Mouse (Mus musculus) R1 (cell line): ENCODE results near the gene Gm10837.
A peak's percentile ranks its signal among the peaks of the same experiment; 100 is the strongest.
"Not testable (repeated sequence)": the region's sequence is repeated elsewhere in the genome, so short reads cannot be mapped to it uniquely, and the experiment has no call there.

Experiments
- DNase-seq: peaks from one replicate; pipeline ENCODE4 v3.0.0-alpha.2; 2018; ENCODE audit warnings: low read depth, low spot score

The Gm10837 gene

DNA sequence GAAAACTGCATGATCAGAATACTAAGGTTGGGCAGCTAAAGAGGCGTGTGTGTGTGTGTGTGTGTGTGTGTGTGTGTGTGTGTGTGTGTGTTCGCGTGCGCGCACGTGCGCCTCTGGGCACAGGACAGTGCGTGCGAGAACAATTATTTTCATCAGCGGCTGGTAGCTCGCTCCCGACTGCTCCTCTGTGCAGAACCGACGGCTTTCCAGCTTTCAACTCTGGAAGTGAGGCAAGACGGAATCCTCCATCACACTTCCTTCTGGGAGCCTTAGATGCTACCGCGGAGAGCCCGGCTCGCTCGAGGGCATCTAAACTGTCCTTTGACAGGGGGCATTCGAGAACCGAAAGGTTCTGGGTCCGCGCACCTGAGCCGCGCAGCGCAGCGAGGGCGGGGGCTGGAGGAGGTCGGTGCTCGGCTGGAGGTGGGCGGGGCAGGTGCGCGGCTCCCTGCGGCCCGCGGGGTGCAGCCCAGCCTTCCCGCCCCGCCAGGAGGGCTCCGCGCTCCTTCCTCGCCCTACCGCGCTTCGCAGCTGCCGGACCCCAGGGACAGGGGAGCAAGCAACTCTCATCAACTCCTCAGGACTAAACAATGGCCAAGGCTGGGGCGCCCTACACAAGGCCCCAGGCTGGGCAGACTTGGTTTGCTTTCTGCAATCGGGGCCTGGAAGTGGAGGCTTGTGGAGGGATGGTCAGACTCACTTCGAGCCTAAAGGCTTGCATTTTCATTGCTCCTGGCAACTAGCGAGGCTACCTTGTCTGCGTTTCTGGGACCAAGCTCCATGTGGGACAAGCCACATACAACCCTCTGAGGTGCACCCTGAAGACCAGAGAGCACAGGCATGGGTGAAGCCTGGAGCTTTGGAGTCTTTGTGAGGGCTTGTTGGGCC lies at the start of gene Gm10837:
TSS of gene Gm10837 (plus strand) at position 146 of the 888 bp plus-strand sequence.
- peak; percentile 63 for DNase-seq

DNA sequence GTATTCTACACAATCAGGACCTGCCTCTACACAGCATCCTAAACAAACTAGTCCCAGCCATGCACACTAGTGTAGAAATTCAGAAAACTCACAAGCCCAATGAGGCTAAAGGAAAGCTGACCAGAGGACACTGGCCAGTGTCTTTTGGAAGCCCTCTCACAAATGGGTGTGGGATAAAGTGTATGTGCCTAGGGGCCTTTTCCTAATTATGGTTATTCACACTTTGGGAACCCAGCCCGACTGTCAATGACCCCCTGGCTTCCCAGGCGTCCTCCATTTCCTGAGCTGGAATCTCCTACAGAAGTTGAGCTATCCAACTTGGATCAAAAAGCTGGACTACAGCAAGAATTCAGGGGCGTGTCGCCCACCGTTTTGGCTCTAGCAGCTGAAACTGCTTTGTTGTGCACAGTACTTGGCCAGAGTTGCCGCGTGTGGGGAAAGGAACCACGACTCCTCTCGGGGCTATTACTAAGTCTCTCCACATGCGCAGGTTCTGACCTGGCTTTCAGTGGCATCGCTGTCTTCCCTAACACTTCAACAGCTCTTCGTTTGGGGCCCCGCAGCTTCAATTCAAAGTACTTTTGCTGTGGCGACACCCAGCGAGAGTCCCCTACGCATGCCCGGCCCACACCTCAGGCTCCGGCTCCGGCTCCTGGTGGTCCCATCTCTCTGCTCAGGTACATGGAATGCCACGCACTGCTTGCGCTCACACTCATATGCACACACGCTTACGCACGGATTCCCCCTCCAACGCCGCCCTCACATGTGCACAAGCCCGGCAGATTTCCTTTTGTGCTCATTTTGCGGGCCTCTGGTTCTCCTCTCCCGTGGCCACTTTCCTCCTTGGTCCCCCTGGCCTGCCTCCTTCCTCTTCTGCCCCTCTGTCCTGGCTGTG lies 40.5 kb upstream of the Gm10837 start:
- peak; percentile 71 for DNase-seq

DNA sequence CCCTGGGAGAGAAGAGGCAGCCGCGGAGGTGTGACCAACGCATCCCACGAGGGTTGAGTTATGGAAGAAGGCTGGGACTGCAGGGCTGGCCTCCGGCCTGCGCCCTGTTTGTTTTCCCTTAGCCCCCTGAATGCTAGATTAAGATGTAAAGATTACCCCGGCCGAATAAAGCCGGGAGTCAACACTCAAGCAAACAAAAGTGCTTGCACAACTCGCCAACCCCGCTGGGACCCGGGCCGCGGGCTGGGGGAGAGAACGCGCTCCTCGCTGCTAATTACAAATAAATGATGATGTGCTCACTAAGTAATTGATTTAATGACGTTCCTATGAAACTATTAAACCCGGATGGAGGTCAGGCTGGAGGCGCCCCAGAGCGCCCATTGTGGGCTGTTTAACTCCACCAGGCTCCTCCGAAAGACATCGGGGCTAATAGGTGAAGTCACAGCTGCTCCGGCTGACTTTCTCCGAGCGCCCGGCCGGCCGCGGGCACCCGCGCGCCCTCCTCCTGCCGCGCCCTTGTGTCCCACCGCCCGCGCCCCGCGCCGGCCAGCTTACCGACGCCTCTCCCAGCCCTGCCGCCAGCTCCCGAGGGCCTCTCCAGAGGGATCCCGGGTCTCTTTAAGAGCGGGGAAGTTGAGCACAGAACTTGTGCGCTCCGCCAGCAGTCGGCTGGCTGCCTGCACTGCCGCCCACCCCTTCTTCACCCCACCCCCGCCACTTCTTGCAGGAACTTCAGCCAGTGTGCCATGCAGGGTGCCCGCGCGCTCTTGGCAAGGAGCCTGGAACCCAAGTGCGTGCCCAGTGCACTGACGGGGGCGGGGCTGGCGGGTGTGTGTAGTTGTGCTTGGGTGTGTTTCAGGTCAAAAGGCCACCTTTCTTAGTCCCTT lies 39.6 kb upstream of the Gm10837 start, which contains the start of gene Gm5089:
TSS of gene Gm5089 (minus strand) at position 620 of the 887 bp plus-strand sequence.
- DNase-seq = peak; percentile 57

DNA sequence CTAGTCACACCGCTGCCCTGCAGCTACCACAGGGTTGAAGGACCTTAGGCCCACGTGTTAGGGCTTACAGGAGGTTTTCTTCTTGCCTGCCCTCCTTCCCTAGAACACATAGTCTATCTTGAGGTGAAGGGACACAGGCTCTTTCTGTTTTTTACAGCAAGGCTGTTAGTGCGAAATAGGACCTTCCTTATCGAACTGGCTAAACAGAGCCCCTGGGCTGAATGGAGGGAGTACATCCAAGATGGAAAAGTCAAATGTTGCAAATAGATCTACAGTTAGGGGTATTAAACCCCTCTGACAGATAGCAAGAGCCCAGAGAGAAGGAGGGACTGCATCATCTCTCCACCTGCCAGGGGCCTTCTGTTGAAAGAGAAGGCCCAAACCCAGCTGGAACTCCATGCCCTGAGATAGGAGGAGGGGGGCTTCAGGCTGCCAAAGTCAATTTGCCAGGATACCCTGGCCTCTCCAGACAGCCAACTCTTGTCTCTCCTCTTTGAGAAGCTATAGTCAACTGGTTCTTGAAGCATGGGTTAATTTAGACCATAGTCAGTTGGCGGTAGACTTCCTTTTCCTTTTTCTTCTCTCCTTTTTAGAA lies 38.7 kb upstream of the Gm10837 start:
- DNase-seq = no peak

DNA sequence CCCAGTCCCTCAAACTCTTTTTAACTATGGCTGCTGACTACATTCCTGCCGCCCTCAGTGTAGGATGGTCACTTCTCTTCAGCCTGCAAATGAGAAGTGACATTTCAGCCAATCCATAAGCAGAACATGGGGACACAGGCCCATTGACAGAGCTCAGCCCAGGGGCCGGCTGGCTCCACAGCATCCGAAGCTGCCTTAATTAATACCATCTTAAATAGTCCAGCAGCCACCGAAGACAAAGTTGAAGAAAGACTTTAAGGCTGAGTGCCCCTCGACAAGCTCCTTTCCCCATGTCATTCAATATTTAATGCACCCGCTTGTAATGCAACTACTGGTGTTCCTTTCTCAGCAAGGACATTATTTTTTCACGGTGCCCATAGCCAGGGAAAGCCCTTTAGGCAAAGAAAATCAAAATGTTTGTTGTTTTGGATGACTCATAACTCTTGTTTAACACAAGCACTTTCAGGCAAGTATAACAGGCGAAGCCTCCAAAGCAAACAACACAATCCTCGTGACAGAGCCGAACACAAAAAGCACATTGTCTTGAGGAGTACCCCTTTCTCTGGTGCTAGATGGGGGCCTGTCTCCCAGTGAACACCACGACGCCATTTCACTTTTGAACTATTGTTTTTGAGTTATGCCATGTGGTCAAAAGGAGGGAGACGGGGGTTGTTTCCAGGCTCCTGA lies 37.5 kb upstream of the Gm10837 start:
- DNase-seq = no peak

DNA sequence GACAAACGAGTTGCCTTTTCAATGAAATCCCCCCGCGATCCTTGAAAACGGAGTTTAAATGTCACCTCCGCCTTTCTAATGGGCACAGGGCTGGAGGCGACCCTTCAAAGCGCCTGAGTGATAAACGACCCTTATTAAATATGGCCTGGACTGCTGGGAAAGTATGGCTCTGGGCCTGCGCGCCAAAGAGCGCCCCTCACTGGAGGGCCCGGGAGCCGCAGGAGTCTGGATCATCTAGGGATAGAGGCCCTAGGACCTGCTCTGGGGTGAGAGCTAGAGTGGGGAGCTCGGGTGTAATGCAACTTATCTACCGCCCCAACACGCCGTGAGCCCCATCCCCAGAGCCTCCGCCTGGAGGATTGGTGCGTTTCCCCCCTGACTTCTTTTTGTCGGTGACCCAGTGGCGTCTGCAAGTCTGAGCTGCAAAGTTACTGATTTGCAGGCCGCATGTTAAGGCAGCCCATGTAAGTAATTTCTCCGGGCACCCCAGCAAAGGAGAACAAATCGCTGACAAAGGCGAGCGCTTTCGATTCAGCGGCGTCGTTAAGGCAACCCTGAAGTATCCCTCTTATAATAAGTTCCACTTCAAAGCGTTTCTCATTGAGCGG lies 36.9 kb upstream of the Gm10837 start:
- DNase-seq = peak; percentile 69

DNA sequence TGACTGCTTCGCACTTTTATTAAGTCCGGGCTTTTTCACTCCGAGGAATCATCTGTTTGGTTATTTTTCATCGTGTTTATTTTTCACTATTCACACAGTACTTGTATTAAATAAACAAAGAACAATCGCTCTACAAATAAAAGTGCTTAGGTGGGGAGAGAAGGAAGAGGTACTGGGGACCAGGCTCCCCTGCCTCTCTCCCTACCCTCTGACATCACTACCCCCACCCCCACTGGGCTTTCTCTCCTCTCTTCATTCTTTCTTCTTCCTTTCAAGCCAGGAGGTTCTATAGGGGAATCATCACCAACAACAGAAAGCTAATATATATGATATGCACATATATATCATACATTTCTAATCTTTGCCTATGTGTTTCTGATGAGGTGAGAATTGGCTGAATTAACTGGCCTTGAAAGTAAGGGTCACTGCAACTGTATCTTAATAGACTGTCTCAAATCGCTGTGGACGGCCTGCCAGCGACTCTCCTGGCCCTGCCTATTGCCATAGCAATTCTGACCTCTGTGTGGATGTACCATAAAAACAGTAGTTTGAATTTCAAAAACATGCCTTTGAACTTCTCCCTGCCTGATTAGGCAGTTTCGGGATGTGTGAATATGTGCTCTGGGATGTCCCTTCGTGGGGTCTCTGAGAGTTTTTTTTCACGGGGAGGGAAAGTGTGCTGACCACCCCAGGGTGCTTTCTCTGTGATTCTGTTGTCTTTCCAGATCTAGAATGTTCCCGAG lies 36.2 kb upstream of the Gm10837 start:
- DNase-seq = no peak

DNA sequence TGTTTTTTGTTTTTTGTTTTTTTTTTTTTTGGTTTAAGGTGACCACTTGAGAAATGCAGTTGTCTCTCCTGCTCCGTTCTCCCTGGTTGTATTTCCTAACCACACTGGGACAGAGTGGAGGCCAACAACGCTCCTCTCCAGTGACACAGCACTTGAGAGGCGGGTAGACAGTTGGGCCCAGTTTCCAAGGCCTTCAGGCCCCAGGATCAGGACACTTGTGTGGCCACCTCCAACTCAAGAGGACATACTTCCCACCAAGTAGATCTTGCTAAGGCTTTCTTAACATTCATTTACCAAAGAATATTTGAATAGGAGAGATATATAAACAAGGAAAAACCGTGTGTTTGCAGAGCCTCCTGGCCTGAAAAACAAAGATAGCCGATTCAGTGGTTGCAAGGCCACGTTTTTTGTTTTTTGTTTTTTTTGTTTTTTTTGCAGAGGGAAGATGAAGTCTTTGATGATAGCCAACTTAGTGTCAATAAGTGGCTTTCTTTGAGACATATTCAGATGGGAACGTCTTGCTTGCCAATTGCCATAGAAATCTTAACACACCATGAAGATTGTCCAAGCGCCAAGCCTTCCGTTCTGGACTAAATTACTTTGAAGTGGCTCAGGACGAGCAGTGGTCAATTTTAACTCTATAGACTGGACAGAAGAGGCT lies 35.4 kb upstream of the Gm10837 start:
- no peak for DNase-seq

DNA sequence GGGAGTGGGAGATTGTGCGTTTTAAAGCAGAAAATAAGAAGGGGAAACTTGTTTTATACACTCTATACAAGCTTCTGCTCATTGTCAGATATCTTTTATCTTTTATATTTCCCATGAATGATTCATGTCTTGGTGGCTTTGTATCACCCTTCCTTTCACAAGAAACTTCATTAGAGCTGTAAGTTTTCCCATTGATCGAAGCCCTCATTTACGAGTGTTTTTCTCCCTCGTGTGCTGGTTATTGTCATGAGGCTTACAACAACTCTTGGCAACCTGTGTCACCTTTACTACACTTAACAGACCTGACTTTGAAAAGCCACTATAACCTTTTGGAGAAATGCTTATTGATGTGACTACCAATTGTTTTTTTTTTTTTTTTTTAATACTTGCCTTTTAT lies 34.8 kb upstream of the Gm10837 start:
- no peak for DNase-seq

DNA sequence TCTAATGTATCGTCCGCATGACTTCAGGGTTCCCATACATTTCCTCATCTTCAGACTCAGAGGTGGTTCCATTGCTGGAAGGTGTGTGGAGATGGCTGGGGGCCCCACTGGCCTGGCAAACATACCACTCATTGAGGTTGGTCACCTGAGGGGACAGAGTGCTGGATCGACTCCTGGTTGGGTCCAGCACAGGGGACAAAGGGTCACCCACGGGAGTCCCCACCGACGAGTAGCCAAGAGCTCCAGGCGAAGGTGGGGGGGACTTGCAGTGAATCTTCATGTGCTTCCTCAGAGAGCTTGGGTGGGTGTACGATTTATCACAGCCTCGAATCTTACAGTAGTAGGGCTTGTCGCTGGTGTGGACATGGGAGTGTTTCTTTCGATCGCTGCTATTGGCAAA lies 31.1 kb upstream of the Gm10837 start:
- DNase-seq = not testable (repeated sequence)

DNA sequence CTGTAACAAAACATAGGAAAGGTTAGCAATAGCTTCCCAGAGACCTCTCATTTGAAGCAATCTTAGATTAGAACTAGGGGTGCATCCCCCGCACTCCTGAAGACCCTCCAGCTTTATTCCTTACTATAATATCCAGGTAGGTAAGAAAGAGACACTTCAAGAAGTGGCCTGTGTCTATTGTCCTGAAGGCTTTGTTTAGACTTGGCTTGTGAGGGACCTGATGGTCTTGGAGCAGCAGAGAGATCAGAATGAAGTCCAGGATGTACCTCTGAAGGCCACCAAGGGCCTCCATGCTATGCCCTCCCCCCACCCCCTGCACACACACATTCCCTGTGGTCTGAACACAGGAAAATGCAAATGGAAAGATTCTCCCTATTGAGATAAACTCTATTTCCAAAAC lies 30.6 kb upstream of the Gm10837 start:
- DNase-seq = no peak

DNA sequence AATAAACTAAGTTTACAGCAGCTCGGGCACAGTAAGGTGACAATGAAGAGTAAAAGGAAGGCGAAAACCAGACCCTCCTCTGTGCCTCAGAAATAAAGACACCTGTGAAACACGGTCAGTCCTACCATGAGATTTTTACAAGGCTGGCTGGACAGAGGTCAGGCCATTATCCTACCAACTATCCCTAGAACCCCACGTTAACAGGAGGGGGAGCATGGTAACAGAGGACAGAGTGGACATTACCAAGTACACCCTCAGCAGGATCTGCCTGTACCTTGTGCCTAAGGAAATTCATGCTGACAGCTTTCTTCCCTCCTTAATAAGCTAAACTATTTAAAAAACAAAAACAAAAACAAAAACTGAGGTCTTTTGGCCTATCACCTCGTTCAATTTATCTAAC lies 30.2 kb upstream of the Gm10837 start:
- no peak for DNase-seq

DNA sequence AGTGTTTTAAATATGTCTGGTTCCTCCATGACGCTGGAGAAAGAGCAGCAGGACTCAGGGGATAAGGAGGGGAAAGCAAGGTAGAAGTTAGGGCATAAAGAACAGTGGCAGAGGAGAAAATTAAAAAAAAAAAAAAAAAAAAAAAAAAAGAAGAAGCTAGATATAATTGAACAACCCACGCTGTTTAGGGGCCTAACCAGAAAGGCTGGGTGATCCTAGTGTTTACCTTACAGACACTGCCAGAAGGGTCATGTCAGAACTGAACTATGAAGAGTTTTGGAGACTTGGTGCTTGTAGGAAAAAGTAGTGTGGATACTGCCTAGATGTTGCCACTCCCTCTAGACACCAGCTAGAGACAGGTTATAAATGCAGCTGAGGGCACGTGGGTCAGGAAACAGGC lies 28.9 kb upstream of the Gm10837 start:
- no peak for DNase-seq

DNA sequence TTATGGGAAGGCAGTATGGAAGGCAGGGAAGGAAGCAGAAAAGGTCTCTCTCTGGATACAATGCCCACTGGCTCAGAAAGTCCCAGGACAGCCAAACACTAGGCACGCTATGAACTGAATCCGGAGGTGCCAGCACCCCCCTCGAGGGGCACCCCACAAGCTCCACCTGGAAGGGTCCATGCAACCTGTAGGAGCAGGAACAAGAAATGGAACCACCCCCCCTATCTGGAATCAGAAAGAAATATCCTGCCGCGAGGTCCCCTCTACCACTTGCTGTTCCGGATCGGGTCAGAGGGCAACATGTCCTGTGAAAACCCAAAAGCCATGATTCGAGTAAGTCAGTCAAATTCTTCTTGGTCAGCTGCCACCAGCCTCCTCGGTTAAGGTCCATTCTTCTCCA lies 28.4 kb upstream of the Gm10837 start:
- no peak for DNase-seq

DNA sequence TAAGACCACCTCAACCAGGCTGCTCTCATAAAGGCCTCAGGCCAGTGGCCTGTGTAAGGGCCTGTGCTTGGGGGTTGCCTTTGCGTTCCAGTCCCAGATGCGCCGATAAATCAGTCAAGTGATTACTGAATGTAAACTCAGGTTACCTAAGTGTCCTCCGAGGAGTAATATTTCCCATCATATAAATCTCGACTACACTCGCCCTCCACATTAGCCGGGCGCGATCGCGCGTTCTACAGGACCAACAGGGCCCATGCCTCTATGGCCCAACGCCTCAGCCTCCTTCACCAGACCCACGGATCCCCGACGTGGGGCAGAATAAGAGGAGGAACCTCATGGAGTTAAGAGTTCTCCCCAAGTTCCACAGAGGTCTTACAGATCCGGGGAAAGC lies 27.7 kb upstream of the Gm10837 start:
- DNase-seq = no peak

DNA sequence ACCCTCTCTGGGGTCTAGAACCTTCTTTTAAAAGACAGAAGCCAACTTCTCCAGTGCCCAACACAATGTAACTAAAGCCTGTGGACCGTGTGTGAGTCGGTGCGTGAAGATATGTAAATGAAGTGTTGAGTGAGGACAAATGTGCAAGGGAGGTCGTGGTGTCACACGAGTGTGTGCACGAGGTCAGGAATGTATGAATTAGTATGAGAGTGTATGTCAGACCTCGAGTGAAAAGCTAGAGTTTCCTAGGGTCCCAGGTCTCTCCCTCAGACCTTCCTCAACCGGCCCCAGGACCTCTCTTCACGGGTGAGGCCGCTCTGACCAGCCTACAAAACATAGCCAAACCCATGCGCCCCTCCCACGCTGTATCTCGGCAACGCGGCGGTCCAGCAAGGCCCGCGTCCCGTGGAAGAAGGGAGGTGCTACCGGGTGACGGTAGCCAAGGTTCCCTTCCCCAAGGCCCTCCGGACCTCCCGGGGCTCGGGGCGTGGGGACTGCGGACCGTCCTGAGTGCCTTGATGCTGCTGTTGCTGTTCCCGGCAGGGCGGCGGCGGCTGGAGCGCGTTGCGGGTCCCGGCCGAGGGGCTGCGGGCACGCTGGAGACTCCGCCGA lies 27.2 kb upstream of the Gm10837 start:
- DNase-seq = peak; percentile 44

DNA sequence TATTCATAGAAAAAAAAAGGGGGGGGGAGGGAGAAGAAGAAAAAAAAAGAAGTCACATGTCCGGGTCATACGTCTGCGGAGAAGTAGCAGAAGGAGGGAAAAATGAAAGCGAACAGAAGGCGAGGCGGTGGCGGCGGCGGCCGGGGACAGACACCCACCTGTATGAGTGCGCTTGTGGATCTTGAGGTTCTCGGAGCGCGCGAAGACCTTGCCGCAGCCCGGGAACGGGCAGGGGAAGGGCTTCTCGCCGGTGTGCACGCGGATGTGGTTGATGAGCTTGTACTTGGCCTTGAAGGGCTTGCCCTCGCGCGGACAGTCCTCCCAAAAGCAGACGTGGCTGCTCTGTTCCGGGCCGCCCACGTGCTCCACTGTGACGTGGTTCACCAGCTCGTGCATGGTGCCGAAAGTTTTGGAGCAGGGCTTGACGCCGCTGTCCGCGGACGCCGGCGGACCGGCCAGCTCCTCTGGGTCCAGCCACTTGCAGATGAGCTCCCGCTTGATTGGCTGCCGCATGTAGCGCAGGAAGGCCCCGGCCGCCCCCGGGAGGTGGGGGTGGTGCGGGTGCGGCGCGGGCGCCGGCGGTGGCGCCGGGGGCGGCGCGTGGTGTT lies 26.5 kb upstream of the Gm10837 start:
- peak; percentile 53 for DNase-seq

DNA sequence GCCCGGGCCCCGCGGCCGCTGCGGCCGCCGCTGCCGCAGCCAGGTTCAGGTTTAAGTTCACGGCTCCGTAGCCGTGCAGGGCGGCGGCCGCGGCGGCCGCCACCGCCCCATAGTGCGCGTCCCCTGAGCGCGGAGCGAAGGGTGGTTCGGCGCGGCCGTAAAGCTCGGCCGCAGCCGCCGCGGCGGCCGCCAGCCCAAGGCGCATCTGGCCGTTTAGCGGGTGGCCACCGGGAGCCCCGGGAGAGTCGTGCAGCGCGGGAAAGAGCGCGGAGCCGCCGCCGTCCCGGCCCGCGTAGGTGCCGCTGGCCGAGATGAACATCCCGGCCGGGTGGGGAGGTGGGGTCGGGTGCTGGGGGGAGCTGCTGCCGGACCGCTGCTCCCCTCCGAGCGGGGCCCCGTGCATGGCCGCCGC lies 26.0 kb upstream of the Gm10837 start:
- no peak for DNase-seq
